ENCODE assay signal across 9 mouse cellular contexts in genomic region chr3:38892791-38893224, GRCm38 (mm10). TPM values are rescaled to one million over a fixed set of nuclear protein-coding genes. Genes with fewer than 3 reads are reported as not detected.
DNase-seq lines count a peak whose midpoint lies in the region; ATAC-seq and TF ChIP-seq lines count a peak whose summit lies in the region.
"Had no signal": no experiment of that assay in that cellular context is flagged by ENCODE, and none has a peak within 500 bp of the region (broad histone marks: within the 10 kb centered on the region; RNA-seq: fewer than 3 reads in every experiment).

No protein-coding gene starts in this region.

- no peak for TF ChIP-seq EP300 in heart, postnatal 0 days (IDR thresholded peaks at IDR 0.05; ENCODE audit: low read depth)

- H3K4me3 ChIP-seq in kidney, postnatal 0 days (replicated peaks; ENCODE audit: low read depth, low read length): peak overlapping the region; percentile 28
- H3K4me3 ChIP-seq in embryonic facial prominence, embryonic 10.5 days: peak overlapping the region; percentile 50
- H3K4me3 ChIP-seq in heart, postnatal 0 days (ENCODE audit: low read depth, low read length): peak overlapping the region; percentile 13
- H3K4me3 ChIP-seq in midbrain, embryonic 12.5 days: peak overlapping the region; percentile 33

- 0 out of 2 replicates have a peak, but pooled peaks cover 11% of the 10 kb centered on the region for H3K36me3 ChIP-seq in kidney, postnatal 0 days (ENCODE audit: insufficient read depth, low read length)
- H3K36me3 ChIP-seq in embryonic facial prominence, embryonic 10.5 days (replicated peaks): peaks cover 85% of the 10 kb centered on the region
- no peaks in the 10 kb centered on the region; the same call in 1 of the 2 replicates for H3K36me3 ChIP-seq in heart, postnatal 0 days (replicated peaks; ENCODE audit: control insufficient read depth, insufficient read depth, low read length)
- H3K36me3 ChIP-seq in midbrain, embryonic 12.5 days: peaks cover 51% of the 10 kb centered on the region

- H3K4me1 ChIP-seq in kidney, postnatal 0 days (replicated peaks; ENCODE audit: insufficient read depth, low read length): peaks cover 18% of the 10 kb centered on the region; the same call in 1 of the 2 replicates
- H3K4me1 ChIP-seq in embryonic facial prominence, embryonic 10.5 days: peaks cover 51% of the 10 kb centered on the region
- H3K4me1 ChIP-seq in heart, postnatal 0 days (ENCODE audit: control insufficient read depth, insufficient read depth): 0 out of 2 replicates have a peak, but pooled peaks cover 3% of the 10 kb centered on the region
- peaks cover 55% of the 10 kb centered on the region for H3K4me1 ChIP-seq in midbrain, embryonic 12.5 days

- TF ChIP-seq CTCF in kidney, postnatal 0 days (IDR thresholded peaks at IDR 0.05; ENCODE audit: low read depth): no peak
- TF ChIP-seq CTCF in heart, postnatal 0 days (IDR thresholded peaks at IDR 0.05; ENCODE audit: low read depth): no peak

- H3K9me3 ChIP-seq in kidney, postnatal 0 days (replicated peaks; ENCODE audit: low read length): no peaks in the 10 kb centered on the region
- peaks cover 19% of the 10 kb centered on the region for H3K9me3 ChIP-seq in embryonic facial prominence, embryonic 10.5 days
- no peaks in the 10 kb centered on the region for H3K9me3 ChIP-seq in heart, postnatal 0 days (replicated peaks; ENCODE audit: control insufficient read depth, low read length)
- peaks cover 14% of the 10 kb centered on the region; the same call in 1 of the 2 replicates for H3K9me3 ChIP-seq in midbrain, embryonic 12.5 days

- 9% methylated on average over 6 of the region's 6 CpGs for WGBS in kidney, postnatal 0 days
- 63% methylated on average over 6 of the region's 6 CpGs for WGBS in embryonic facial prominence, embryonic 10.5 days
- WGBS in heart, postnatal 0 days: 10% methylated on average over 6 of the region's 6 CpGs
- WGBS in midbrain, embryonic 12.5 days: 41% methylated on average over 6 of the region's 6 CpGs

- 0 out of 2 replicates have a peak overlapping the region, but pooled peaks have one; percentile 2 for H3K9ac ChIP-seq in kidney, postnatal 0 days (ENCODE audit: low read depth, low read length)
- H3K9ac ChIP-seq in heart, postnatal 0 days (replicated peaks; ENCODE audit: low read depth, low read length): no peak overlapping the region
- H3K9ac ChIP-seq in midbrain, embryonic 12.5 days (replicated peaks): peak overlapping the region; percentile 46

- H3K27me3 ChIP-seq in kidney, postnatal 0 days (ENCODE audit: insufficient read depth, low read length): no peaks in the 10 kb centered on the region
- peaks cover 16% of the 10 kb centered on the region for H3K27me3 ChIP-seq in embryonic facial prominence, embryonic 10.5 days (replicated peaks; ENCODE audit: low read depth, poor library complexity, severe bottlenecking)
- 0 out of 2 replicates have a peak, but pooled peaks cover 5% of the 10 kb centered on the region for H3K27me3 ChIP-seq in heart, postnatal 0 days (ENCODE audit: control insufficient read depth, insufficient read depth, low read length)
- no peaks in the 10 kb centered on the region for H3K27me3 ChIP-seq in midbrain, embryonic 12.5 days

- ATAC-seq in kidney, postnatal 0 days (replicated peaks; ENCODE audit: low FRiP score, low read depth): no peak
- ATAC-seq in heart, postnatal 0 days (ENCODE audit: insufficient read depth, low read depth): no peak
- no peak; the same call in 1 of the 2 replicates for ATAC-seq in midbrain, embryonic 12.5 days (ENCODE audit: low FRiP score, low read depth)
- ATAC-seq in granulocyte monocyte progenitor cell, adult 5-6 weeks (replicated peaks; ENCODE audit: poor library complexity, severe bottlenecking): no peak

- no peak overlapping the region for H3K27ac ChIP-seq in kidney, postnatal 0 days
- no peak overlapping the region for H3K27ac ChIP-seq in embryonic facial prominence, embryonic 10.5 days (replicated peaks)
- H3K27ac ChIP-seq in heart, postnatal 0 days (ENCODE audit: low read depth): no peak overlapping the region
- peak overlapping the region; percentile 12; the same call in 1 of the 2 replicates for H3K27ac ChIP-seq in midbrain, embryonic 12.5 days (replicated peaks)

- peak overlapping the region; percentile 54 for H3K4me2 ChIP-seq in kidney, postnatal 0 days (ENCODE audit: low read length)
- peak overlapping the region; percentile 46 for H3K4me2 ChIP-seq in heart, postnatal 0 days (ENCODE audit: low read depth, low read length)
- peak overlapping the region; percentile 58 for H3K4me2 ChIP-seq in midbrain, embryonic 12.5 days (replicated peaks)

- DNase-seq in kidney, postnatal 0 days (ENCODE audit: low spot score): no peak
- no peak for DNase-seq in kidney, postnatal 36 days
- no peak for DNase-seq in embryonic facial prominence, embryonic 10.5 days (ENCODE audit: low spot score)
- no peak for DNase-seq in heart, postnatal 0 days (ENCODE audit: low spot score)
- no peak for DNase-seq in embryo, embryonic 10 days (ENCODE audit: low spot score)
- DNase-seq in T-cell, adult 2 months (ENCODE audit: low spot score): no peak

RNA-seq across cellular contexts. Expression of gene Fat4, which starts 6.1 kb away (rescaled TPM):
- polyA plus RNA-seq in kidney, postnatal 0 days (2015; fragmentation: Nextera tagmentation; extraction: Ambion mirVana): 3.9 and 4.1 TPM in 2 replicates
- polyA plus RNA-seq in embryonic facial prominence, embryonic 10.5 days (2016; fragmentation: Nextera tagmentation; extraction: Ambion mirVana): 7.1 and 7.6 TPM in 2 replicates
- 14.0 and 16.1 TPM in 2 replicates for total RNA-seq in heart, postnatal 0 days (2014; rRNA removed; ENCODE audit: low replicate concordance)
- 0.97 and 1.0 TPM in 2 replicates for polyA plus RNA-seq in heart, postnatal 0 days (2015; fragmentation: Nextera tagmentation; extraction: Ambion mirVana)
- 11.2 and 14.7 TPM in 2 replicates for polyA plus RNA-seq in midbrain, embryonic 12.5 days (2016; fragmentation: Nextera tagmentation; extraction: Ambion mirVana)
- not detected in 2 replicates for total RNA-seq in granulocyte monocyte progenitor cell, adult 5-6 weeks (2014; fragmentation: Nextera tagmentation)
- total RNA-seq in granulocyte monocyte progenitor cell, adult 5-6 weeks (2017): not detected in 2 replicates
- total RNA-seq: MEL had no signal
